Mouse (Mus musculus) kidney, embryonic 15.5 days (tissue): Measurements from ENCODE around the gene Klhdc8b. TPM values are rescaled to one million over a fixed set of nuclear protein-coding genes. Genes with fewer than 3 reads are reported as not detected.
A peak's percentile ranks its signal among the peaks of the same experiment; 100 is the strongest.

Experiments used
- ATAC-seq: fragments of 200-750 bp; cut with Nextera tagmentation; replicated peaks from 2 replicates; pipeline ENCODE4 v1.8.0; 2017; ENCODE audit warnings: moderate TSS enrichment; ENCODE audit not compliant: low FRiP score
- H3K27ac ChIP-seq: fragments of 300-500 bp; sonication (generic); 2 replicates; pipeline ENCODE4 v1.5.1; 2015; ENCODE audit warnings: mild to moderate bottlenecking, inconsistent platforms
- H3K27me3 ChIP-seq: fragments of 300-500 bp; sonication (generic); 2 replicates; pipeline ENCODE4 v1.6.1; 2015; ENCODE audit warnings: inconsistent platforms
- H3K36me3 ChIP-seq: fragments of 300-500 bp; sonication (generic); 2 replicates; pipeline ENCODE4 v1.6.1; 2015; ENCODE audit warnings: inconsistent platforms
- H3K4me1 ChIP-seq: fragments of 300-500 bp; sonication (generic); 2 replicates; pipeline ENCODE4 v1.6.1; 2015; ENCODE audit warnings: inconsistent platforms
- H3K4me2 ChIP-seq: fragments of 300-500 bp; sonication (generic); 2 replicates; pipeline ENCODE4 v1.6.1; 2015; ENCODE audit warnings: moderate library complexity, mild to moderate bottlenecking, inconsistent platforms
- H3K4me3 ChIP-seq: fragments of 300-500 bp; sonication (generic); replicated peaks from 2 replicates; pipeline ENCODE4 v1.5.1; 2015; ENCODE audit warnings: mild to moderate bottlenecking, inconsistent platforms
- H3K9ac ChIP-seq: fragments of 300-500 bp; sonication (generic); 2 replicates; pipeline ENCODE4 v1.6.1; 2015; ENCODE audit warnings: mild to moderate bottlenecking, inconsistent platforms
- H3K9me3 ChIP-seq: fragments of 300-500 bp; sonication (generic); replicated peaks from 2 replicates; pipeline ENCODE4 v1.6.1; 2016; ENCODE audit warnings: inconsistent platforms
- whole genome bisulfite sequencing: fragments of 180-500 bp; shearing (Covaris S2); methylation state at CpG from one replicate; pipeline ENCODE4 v1.1.7; 2015; ENCODE audit warnings: mixed read lengths; 5-methylcytosine and 5-hydroxymethylcytosine counted together
- polyA plus RNA-seq: library from polyadenylated mRNA; unstranded; fragments of >200 nt; fragmentation: Nextera tagmentation; extraction: Ambion mirVana; gene quantifications from 2 replicates; pipeline ENCODE4 v1.2.1, GENCODE M21; 2015

Gene Klhdc8b
- polyA plus RNA-seq, 1 experiment from 2014 or later = 37.8 TPM

GRCm38 (mm10) chr9:108441236-108441919, 20.0 kb downstream of the Klhdc8b start:
- H3K27me3 ChIP-seq = no peaks in the 10 kb centered on the region
- no peak overlapping the region for H3K4me3 ChIP-seq
- 89% methylated on average over 11 of the region's 11 CpGs for WGBS
- no peak overlapping the region for H3K27ac ChIP-seq
- H3K36me3 ChIP-seq = no peaks in the 10 kb centered on the region
- ATAC-seq = no peak
- H3K4me1 ChIP-seq = 0 out of 2 replicates have a peak, but pooled peaks cover 3% of the 10 kb centered on the region
- H3K9ac ChIP-seq = no peak overlapping the region
- H3K4me2 ChIP-seq = no peak overlapping the region
- H3K9me3 ChIP-seq = no peaks in the 10 kb centered on the region

GRCm38 (mm10) chr9:108440485-108440884, 20.9 kb downstream of the Klhdc8b start:
- Histone ChIP-seq H3K4me3 (no peak overlapping the region), H3K36me3 (no peaks in the 10 kb centered on the region), H3K27me3 (no peaks in the 10 kb centered on the region), H3K27ac (no peak overlapping the region), H3K4me2 (no peak overlapping the region), H3K9ac (no peak overlapping the region), H3K4me1 (0 out of 2 replicates have a peak, but pooled peaks cover 3% of the 10 kb centered on the region), H3K9me3 (no peaks in the 10 kb centered on the region)
- ATAC-seq = no peak
- WGBS = 66% methylated on average over 5 of the region's 5 CpGs

DNA sequence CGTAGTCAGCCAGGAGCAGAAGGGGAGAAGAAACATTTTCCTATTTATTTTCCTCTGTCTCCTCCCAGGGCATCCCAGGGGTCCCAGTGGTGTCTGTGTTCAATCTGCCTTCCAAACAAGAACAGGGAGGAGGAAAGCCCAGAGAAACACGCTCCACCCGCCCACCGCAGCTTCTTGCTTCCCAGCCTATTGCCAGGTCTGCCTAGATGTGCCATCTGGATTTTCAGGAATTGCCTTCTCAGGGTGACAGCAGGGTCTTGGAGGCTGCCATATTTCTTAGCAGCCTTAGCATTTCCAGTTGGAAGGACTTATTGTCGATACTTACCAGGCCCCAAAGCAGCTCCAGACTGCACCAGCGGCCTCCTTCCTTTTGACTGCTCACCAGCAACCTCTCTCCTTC, 22.2 kb downstream of the Klhdc8b start:
- WGBS = 78% methylated on average over 6 of the region's 6 CpGs
- Histone ChIP-seq H3K36me3 (no peaks in the 10 kb centered on the region), H3K9me3 (no peaks in the 10 kb centered on the region), H3K4me1 (no peaks in the 10 kb centered on the region), H3K9ac (no peak overlapping the region), H3K4me2 (no peak overlapping the region), H3K27me3 (no peaks in the 10 kb centered on the region), H3K4me3 (no peak overlapping the region), H3K27ac (no peak overlapping the region)
- no peak for ATAC-seq

- Histone ChIP-seq H3K9me3 (no peaks in the 10 kb centered on the region), H3K4me2 (no peak within 1 kb of the TSS), H3K27me3 (no peaks in the 10 kb centered on the region), H3K36me3 (no peaks in the 10 kb centered on the region), H3K4me1 (0 out of 2 replicates have a peak, but pooled peaks cover 5% of the 10 kb centered on the region), H3K4me3 (no peak within 1 kb of the TSS), H3K27ac (no peak within 1 kb of the TSS), H3K9ac (no peak within 1 kb of the TSS)
- ATAC-seq = no peak
- whole genome bisulfite sequencing = 76% methylated on average over 3 of the region's 3 CpGs
These were observed 25.2 kb downstream of the Klhdc8b start, which contains the start of gene BC048562 for GRCm38 (mm10) chr9:108436182-108436581. BC048562 (plus strand) TSS chr9:108436482.

DNA sequence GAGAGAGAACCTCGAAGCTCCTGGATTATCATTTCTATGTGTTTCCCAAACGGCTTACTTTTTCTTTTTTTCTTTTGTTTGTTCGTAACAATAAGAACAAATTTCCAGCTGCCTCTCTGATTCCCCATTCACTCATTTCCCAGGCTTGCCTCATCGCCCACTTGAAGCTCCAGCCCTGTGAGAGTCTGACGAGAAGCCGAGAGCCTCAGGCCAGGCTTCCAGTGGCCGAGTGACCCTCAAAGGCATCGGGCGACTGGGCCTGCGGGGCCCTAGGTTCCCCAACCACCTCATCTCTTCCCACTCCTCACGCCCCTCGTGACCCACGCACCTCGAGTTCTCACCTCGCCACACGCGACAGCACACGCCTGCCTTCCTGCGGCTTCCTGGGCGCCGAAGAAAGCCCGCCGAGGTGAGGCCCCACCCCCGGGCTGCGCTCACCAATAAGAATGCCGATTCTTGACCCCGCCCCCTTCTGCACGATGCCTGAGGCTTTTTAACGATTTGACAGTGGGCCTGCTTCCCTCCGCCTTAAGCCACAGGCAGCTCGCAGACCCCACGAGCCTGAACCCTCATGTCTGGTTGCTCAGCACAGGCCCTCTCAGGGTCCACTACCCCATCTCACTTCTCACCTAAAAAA, 29.8 kb downstream of the Klhdc8b start:
- 0 out of 2 replicates have a peak, but pooled peaks cover 5% of the 10 kb centered on the region for H3K4me1 ChIP-seq
- H3K4me3 ChIP-seq = peak overlapping the region; percentile 37
- H3K27me3 ChIP-seq = no peaks in the 10 kb centered on the region
- ATAC-seq = peak; percentile 73
- peak overlapping the region; percentile 63 for H3K4me2 ChIP-seq
- no peak overlapping the region for H3K27ac ChIP-seq
- peak overlapping the region; percentile 41; the same call in 1 of the 2 replicates for H3K9ac ChIP-seq
- no peaks in the 10 kb centered on the region for H3K36me3 ChIP-seq
- WGBS = 46% methylated on average over 32 of the region's 32 CpGs
- no peaks in the 10 kb centered on the region for H3K9me3 ChIP-seq

- no peaks in the 10 kb centered on the region for H3K36me3 ChIP-seq
- no peak within 1 kb of the TSS for H3K27ac ChIP-seq
- no peak within 1 kb of the TSS for H3K9ac ChIP-seq
- no peak within 1 kb of the TSS for H3K4me3 ChIP-seq
- H3K9me3 ChIP-seq = no peaks in the 10 kb centered on the region
- H3K27me3 ChIP-seq = no peaks in the 10 kb centered on the region
- no peak within 1 kb of the TSS for H3K4me2 ChIP-seq
- ATAC-seq = no peak
- 0 out of 2 replicates have a peak, but pooled peaks cover 5% of the 10 kb centered on the region for H3K4me1 ChIP-seq
These were observed 33.0 kb downstream of the Klhdc8b start, which contains the start of gene Ccdc36 for GRCm38 (mm10) chr9:108428384-108428783. Ccdc36 (minus strand) TSS chr9:108428484.

- Histone ChIP-seq H3K36me3 (no peaks in the 10 kb centered on the region), H3K9ac (no peak overlapping the region), H3K27ac (no peak overlapping the region), H3K4me3 (no peak overlapping the region), H3K4me1 (no peaks in the 10 kb centered on the region), H3K4me2 (no peak overlapping the region), H3K27me3 (no peaks in the 10 kb centered on the region), H3K9me3 (no peaks in the 10 kb centered on the region)
- no peak for ATAC-seq
- 70% methylated on average over 1 of the region's 1 CpGs for WGBS
These were observed 49.2 kb downstream of the Klhdc8b start for GRCm38 (mm10) chr9:108412221-108412620.

DNA sequence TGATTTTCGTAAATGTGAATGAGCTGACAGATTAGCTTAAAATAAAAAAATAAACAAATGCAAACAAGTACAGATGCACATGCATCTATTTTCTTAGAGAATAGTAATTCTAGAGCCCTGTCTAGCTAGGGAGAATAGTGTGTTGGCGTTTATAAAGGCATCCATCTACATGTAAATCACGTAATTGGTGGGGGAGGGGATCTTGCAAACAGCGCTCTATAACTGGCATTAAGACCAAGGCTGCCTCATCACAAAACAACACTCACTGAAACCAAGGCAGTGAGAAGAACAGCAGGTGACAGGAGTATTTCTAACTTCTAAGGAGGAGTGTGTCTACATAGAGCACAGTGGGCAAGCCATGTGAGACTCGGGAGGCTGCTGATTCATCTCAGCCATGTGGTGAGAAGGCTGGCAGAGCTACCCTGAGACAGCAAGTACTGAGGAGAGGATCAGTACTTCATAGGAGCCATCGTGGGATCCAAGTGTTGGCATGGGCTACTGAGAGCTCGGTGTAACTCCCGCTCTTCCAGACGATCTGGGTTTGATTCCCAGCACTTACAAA, 49.9 kb downstream of the Klhdc8b start:
- no peaks in the 10 kb centered on the region for H3K9me3 ChIP-seq
- 78% methylated on average over 9 of the region's 9 CpGs for WGBS
- H3K9ac ChIP-seq = no peak overlapping the region
- H3K4me2 ChIP-seq = no peak overlapping the region
- H3K36me3 ChIP-seq = no peaks in the 10 kb centered on the region
- no peak for ATAC-seq
- H3K27me3 ChIP-seq = no peaks in the 10 kb centered on the region
- H3K4me1 ChIP-seq = no peaks in the 10 kb centered on the region
- no peak overlapping the region for H3K4me3 ChIP-seq
- H3K27ac ChIP-seq = no peak overlapping the region

DNA sequence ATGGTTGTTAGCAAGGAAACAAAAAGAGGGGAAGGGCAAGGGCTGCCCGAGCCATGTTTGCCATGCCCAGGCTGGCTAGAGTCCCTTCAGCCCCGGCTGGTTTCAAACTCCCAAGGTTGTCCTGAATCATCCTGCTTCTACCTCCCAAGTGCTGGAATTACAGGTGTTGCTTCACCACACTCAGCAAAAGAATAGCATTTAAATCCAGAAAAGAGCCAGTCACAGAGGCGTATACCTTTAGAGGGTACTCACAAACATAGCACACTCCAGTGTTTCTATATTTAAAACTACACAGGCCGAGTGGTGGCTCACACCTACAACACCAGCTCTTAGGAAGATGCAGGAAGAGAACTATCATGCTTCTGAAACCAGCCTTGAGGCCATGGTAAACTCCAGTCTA, 51.8 kb downstream of the Klhdc8b start:
- no peak overlapping the region for H3K4me2 ChIP-seq
- H3K9ac ChIP-seq = no peak overlapping the region
- H3K4me1 ChIP-seq = 0 out of 2 replicates have a peak, but pooled peaks cover 7% of the 10 kb centered on the region
- H3K9me3 ChIP-seq = no peaks in the 10 kb centered on the region
- WGBS = 84% methylated on average over 4 of the region's 4 CpGs
- no peak for ATAC-seq
- no peaks in the 10 kb centered on the region for H3K27me3 ChIP-seq
- no peak overlapping the region for H3K4me3 ChIP-seq
- no peaks in the 10 kb centered on the region for H3K36me3 ChIP-seq
- H3K27ac ChIP-seq = no peak overlapping the region

DNA sequence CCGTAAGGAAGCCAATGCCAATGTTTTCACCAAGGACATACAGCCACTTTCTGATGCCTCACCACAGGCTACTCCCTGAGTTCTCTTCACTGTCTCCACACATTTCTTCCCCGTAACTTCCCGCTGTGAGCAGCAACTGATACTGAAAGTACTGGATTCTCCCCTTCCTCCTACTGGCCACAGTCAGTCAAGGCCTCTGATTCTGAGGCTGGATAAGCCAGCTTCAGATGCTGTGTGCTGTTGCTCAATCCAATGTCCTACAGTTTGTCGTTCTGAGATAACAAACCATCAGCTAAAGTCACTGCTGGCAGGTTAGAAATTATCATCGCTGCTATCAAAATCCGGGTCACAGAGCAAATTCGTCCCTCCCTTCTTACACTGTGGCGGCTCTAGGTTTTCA, 56.9 kb downstream of the Klhdc8b start:
- no peaks in the 10 kb centered on the region for H3K9me3 ChIP-seq
- no peaks in the 10 kb centered on the region for H3K27me3 ChIP-seq
- H3K4me1 ChIP-seq = 0 out of 2 replicates have a peak, but pooled peaks cover 7% of the 10 kb centered on the region
- no peaks in the 10 kb centered on the region for H3K36me3 ChIP-seq
- H3K9ac ChIP-seq = no peak overlapping the region
- no peak overlapping the region for H3K4me2 ChIP-seq
- no peak overlapping the region for H3K27ac ChIP-seq
- H3K4me3 ChIP-seq = no peak overlapping the region
- WGBS = 67% methylated on average over 8 of the region's 8 CpGs
- no peak for ATAC-seq

DNA sequence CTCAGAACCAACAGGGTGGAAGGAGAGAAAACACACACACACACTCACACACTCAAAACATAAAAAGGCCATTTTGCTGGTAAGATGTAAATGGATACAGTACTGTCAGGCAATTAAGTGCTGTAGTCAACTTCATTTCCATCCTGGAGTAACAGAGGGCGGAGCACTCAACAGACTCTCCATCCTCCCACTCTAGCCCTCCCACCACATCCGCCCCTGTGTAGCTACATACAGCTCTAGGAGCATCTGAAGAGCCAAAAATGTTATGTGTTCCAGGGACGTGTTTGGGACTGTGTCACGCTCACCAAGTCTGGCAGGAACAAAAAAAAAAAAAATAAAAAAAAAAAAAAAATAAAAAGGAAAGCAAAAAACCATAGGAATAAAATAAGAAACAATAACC, 58.3 kb downstream of the Klhdc8b start:
- Histone ChIP-seq H3K4me1 (0 out of 2 replicates have a peak, but pooled peaks cover 7% of the 10 kb centered on the region), H3K9me3 (no peaks in the 10 kb centered on the region), H3K36me3 (no peaks in the 10 kb centered on the region), H3K9ac (no peak overlapping the region), H3K27ac (no peak overlapping the region), H3K4me2 (no peak overlapping the region), H3K4me3 (no peak overlapping the region), H3K27me3 (no peaks in the 10 kb centered on the region)
- 78% methylated on average over 4 of the region's 4 CpGs for WGBS
- ATAC-seq = no peak
